Mouse (Mus musculus): ENCODE data around the gene Ntn1. TPM values are rescaled to one million over a fixed set of nuclear protein-coding genes. Genes with fewer than 3 reads are reported as not detected.
A peak's percentile ranks its signal among the peaks of the same experiment; 100 is the strongest.

The Ntn1 gene
- polyA plus RNA-seq, 1 experiment from 2014 or later = 3.2 TPM

DNA sequence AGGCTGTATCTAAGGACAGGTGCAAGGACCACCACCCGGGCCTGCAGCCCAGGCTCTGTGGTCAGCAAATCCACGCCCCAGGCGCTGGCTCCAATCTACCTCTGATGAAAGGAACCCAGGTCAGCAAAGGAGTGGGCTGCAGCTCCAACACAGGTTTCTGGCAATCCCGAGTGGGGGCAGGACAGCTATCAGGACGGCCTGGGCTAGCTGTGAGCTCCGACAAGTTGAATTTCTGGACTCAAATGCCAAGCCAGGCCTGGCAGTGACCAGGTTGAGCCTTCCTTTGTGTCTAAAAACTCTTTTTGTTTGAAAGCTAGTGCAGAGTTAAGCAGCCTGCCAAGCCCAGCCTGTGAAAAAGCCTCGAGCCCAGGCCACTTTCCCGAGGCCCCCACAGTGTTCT lies 43.7 kb downstream of the Ntn1 start:
- H3K36me3 ChIP-seq (ENCODE audit: insufficient read depth) = no peaks in the 10 kb centered on the region
- no peak overlapping the region for H3K9ac ChIP-seq
- no peak overlapping the region for H3K4me3 ChIP-seq (ENCODE audit: low read depth, low read length)
- H3K4me2 ChIP-seq = no peak overlapping the region
- no peaks in the 10 kb centered on the region for H3K27me3 ChIP-seq (ENCODE audit: insufficient read depth, low read length)
- no peak overlapping the region for H3K27ac ChIP-seq (ENCODE audit: low read depth)
- no peak for DNase-seq
- no peak for ATAC-seq (ENCODE audit: insufficient read depth)
- H3K4me1 ChIP-seq (ENCODE audit: insufficient read depth) = 0 out of 2 replicates have a peak, but pooled peaks cover 2% of the 10 kb centered on the region
- TF ChIP-seq CTCF (IDR thresholded peaks at IDR 0.05; ENCODE audit: low read depth) = no peak
- 78% methylated on average over 8 of the region's 8 CpGs for WGBS
- no peaks in the 10 kb centered on the region for H3K9me3 ChIP-seq (ENCODE audit: low read depth, low read length)

DNA sequence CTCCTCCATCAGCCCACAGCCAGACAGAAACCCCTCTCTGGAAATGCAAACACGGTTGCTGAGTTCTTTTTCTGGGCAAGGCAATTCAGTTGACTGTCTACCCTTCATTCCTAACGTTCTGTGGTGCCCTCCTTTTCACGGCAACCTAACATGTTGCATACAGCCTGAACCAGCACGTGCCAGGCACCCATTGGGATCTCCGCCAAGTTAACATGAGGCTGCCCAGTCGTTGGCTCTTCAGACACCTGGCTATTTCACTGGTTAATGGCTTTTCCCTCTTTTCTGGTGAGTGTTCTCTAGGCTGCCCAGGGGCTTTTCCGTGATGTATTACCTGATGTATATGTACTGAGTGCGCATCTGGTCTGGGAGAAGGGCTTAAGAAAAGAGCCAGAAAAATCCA lies 45.1 kb downstream of the Ntn1 start:
- ATAC-seq (ENCODE audit: insufficient read depth) (no peak), DNase-seq (no peak)
- H3K4me1 ChIP-seq (ENCODE audit: insufficient read depth) = no peaks in the 10 kb centered on the region
- H3K27me3 ChIP-seq (ENCODE audit: insufficient read depth, low read length) = no peaks in the 10 kb centered on the region
- H3K36me3 ChIP-seq (ENCODE audit: insufficient read depth) = no peaks in the 10 kb centered on the region
- H3K4me2 ChIP-seq = no peak overlapping the region
- no peak for TF ChIP-seq CTCF (IDR thresholded peaks at IDR 0.05; ENCODE audit: low read depth)
- H3K9ac ChIP-seq = no peak overlapping the region
- no peak overlapping the region for H3K4me3 ChIP-seq (ENCODE audit: low read depth, low read length)
- H3K9me3 ChIP-seq (ENCODE audit: low read depth, low read length) = no peaks in the 10 kb centered on the region
- 63% methylated on average over 8 of the region's 8 CpGs for WGBS
- no peak overlapping the region for H3K27ac ChIP-seq (ENCODE audit: low read depth)

DNA sequence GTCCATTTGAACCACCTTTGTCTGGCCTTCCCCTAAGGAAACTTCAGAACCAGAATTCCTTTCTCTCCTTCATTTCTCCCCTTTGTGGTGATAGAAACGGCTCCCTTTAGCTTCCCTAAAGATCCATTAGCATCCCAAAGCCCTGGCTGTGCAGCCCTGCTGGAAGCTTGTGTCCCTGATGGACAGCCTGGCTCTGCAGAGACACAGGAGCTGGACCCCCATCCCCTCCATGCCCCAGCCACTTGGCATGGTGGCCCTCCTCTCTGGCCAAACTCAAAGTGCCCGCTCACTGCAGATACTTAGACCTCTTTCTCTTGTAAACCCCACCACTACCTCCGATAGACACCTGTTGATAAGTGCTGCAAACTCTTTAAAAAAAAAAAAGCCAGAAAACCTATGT lies 45.8 kb downstream of the Ntn1 start:
- 76% methylated on average over 3 of the region's 3 CpGs for WGBS
- Histone ChIP-seq H3K4me3 (ENCODE audit: low read depth, low read length) (no peak overlapping the region), H3K4me1 (ENCODE audit: insufficient read depth) (no peaks in the 10 kb centered on the region), H3K4me2 (no peak overlapping the region), H3K9me3 (ENCODE audit: low read depth, low read length) (no peaks in the 10 kb centered on the region), H3K27ac (ENCODE audit: low read depth) (no peak overlapping the region), H3K9ac (no peak overlapping the region), H3K27me3 (ENCODE audit: insufficient read depth, low read length) (no peaks in the 10 kb centered on the region), H3K36me3 (ENCODE audit: insufficient read depth) (no peaks in the 10 kb centered on the region)
- TF ChIP-seq CTCF (IDR thresholded peaks at IDR 0.05; ENCODE audit: low read depth) = no peak
- ATAC-seq (ENCODE audit: insufficient read depth) (no peak), DNase-seq (no peak)

DNA sequence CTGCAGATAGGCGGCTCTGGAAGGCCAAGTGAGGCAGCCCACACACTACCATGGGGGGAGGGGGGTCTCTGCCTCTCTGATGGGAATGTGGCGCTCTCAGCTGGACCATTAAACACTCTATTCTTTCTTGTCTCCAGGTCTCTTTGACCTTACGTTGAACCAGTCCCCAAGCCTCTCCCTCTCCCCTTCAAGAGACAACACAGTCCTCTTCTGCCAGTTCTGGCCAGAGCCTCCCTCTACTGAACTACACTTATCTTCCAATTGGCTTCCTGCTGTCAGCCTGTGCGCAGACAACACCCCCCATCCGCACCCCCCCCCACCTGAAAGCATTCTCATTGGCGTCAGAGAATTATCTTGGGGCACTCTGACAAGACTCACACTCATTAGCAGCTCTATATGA lies 48.4 kb downstream of the Ntn1 start:
- Histone ChIP-seq H3K27me3 (ENCODE audit: insufficient read depth, low read length) (no peaks in the 10 kb centered on the region), H3K4me3 (ENCODE audit: low read depth, low read length) (no peak overlapping the region), H3K4me1 (ENCODE audit: insufficient read depth) (no peaks in the 10 kb centered on the region), H3K36me3 (ENCODE audit: insufficient read depth) (no peaks in the 10 kb centered on the region), H3K27ac (ENCODE audit: low read depth) (no peak overlapping the region), H3K9me3 (ENCODE audit: low read depth, low read length) (0 out of 2 replicates have a peak, but pooled peaks cover 3% of the 10 kb centered on the region), H3K9ac (no peak overlapping the region), H3K4me2 (no peak overlapping the region)
- DNase-seq (peak; percentile 19), ATAC-seq (ENCODE audit: insufficient read depth) (peak; percentile 52; the same call in 1 of the 2 replicates)
- no peak for TF ChIP-seq CTCF (IDR thresholded peaks at IDR 0.05; ENCODE audit: low read depth)
- 36% methylated on average over 6 of the region's 6 CpGs for WGBS

DNA sequence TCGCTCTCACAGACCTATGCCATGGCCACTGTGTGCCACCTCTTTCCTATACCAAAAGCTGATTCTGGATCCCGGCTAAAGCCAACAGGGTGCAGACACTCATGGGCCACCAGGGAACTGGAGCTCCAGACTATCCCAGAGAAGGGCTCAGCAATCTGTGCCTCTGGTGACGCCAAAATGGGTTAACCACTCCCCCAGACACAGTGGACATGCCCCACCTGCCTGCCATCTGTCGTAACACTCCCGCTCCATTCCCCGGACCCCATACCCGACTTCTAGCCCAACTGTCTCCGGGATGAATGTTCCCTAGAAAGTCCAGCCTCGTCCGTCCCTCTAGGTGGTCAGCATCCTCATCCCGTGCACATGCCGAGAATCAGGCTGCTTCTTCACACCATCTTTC lies 51.8 kb downstream of the Ntn1 start:
- Histone ChIP-seq H3K4me2 (no peak overlapping the region), H3K27me3 (ENCODE audit: insufficient read depth, low read length) (no peaks in the 10 kb centered on the region), H3K4me3 (ENCODE audit: low read depth, low read length) (no peak overlapping the region), H3K36me3 (ENCODE audit: insufficient read depth) (no peaks in the 10 kb centered on the region), H3K9me3 (ENCODE audit: low read depth, low read length) (0 out of 2 replicates have a peak, but pooled peaks cover 3% of the 10 kb centered on the region), H3K27ac (ENCODE audit: low read depth) (no peak overlapping the region), H3K9ac (no peak overlapping the region), H3K4me1 (ENCODE audit: insufficient read depth) (no peaks in the 10 kb centered on the region)
- DNase-seq (no peak), ATAC-seq (ENCODE audit: insufficient read depth) (no peak)
- TF ChIP-seq CTCF (IDR thresholded peaks at IDR 0.05; ENCODE audit: low read depth) = no peak
- 86% methylated on average over 12 of the region's 12 CpGs for WGBS

DNA sequence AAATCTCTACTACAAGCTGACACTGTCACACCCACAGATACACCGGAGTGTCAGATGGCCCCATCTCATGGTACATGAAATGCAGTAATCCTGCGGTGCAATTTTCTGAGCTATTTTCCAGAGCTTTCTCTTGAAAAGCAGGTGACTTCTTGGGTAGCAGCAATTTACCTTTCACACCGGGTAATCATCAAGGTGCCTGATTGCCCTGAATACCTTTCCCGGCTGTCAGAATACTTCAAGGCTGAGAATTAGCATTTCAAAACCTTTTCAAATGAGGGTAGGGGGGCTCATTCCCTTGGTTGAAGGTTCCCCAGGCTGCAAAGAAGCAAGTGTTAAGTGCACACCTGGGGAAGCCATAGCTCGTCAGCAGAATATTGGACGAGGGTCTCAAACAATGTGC lies 52.5 kb downstream of the Ntn1 start:
- H3K36me3 ChIP-seq (ENCODE audit: insufficient read depth) = no peaks in the 10 kb centered on the region
- no peaks in the 10 kb centered on the region for H3K4me1 ChIP-seq (ENCODE audit: insufficient read depth)
- H3K9ac ChIP-seq = no peak overlapping the region
- no peak for TF ChIP-seq CTCF (IDR thresholded peaks at IDR 0.05; ENCODE audit: low read depth)
- WGBS = 53% methylated on average over 6 of the region's 6 CpGs
- H3K9me3 ChIP-seq (ENCODE audit: low read depth, low read length) = 0 out of 2 replicates have a peak, but pooled peaks cover 3% of the 10 kb centered on the region
- ATAC-seq (ENCODE audit: insufficient read depth) (no peak), DNase-seq (no peak)
- no peak overlapping the region for H3K4me2 ChIP-seq
- H3K27me3 ChIP-seq (ENCODE audit: insufficient read depth, low read length) = no peaks in the 10 kb centered on the region
- no peak overlapping the region for H3K4me3 ChIP-seq (ENCODE audit: low read depth, low read length)
- H3K27ac ChIP-seq (ENCODE audit: low read depth) = no peak overlapping the region

- 57% methylated on average over 5 of the region's 5 CpGs for WGBS
- DNase-seq = no peak
- no peak overlapping the region for H3K27ac ChIP-seq (ENCODE audit: low read depth)
Measured at GRCm38 (mm10) chr11:68347508-68347907, 53.1 kb downstream of the Ntn1 start.

GRCm38 (mm10) chr11:68346099-68346498 lies 54.5 kb downstream of the Ntn1 start:
- peak; percentile 15 for DNase-seq
- Histone ChIP-seq H3K4me3 (ENCODE audit: low read depth, low read length) (no peak overlapping the region), H3K4me1 (ENCODE audit: insufficient read depth) (peaks cover 9% of the 10 kb centered on the region; the same call in 1 of the 2 replicates), H3K4me2 (no peak overlapping the region), H3K36me3 (ENCODE audit: insufficient read depth) (no peaks in the 10 kb centered on the region), H3K9ac (no peak overlapping the region), H3K27ac (ENCODE audit: low read depth) (no peak overlapping the region), H3K27me3 (ENCODE audit: insufficient read depth, low read length) (no peaks in the 10 kb centered on the region), H3K9me3 (ENCODE audit: low read depth, low read length) (0 out of 2 replicates have a peak, but pooled peaks cover 3% of the 10 kb centered on the region)
- TF ChIP-seq CTCF (IDR thresholded peaks at IDR 0.05; ENCODE audit: low read depth) = no peak
- 75% methylated on average over 5 of the region's 5 CpGs for WGBS
- ATAC-seq (ENCODE audit: insufficient read depth) = no peak

More at GRCm38 (mm10) chr11:68347508-68347907, 53.1 kb downstream of the Ntn1 start:
- Histone ChIP-seq H3K9me3 (ENCODE audit: low read depth, low read length) (0 out of 2 replicates have a peak, but pooled peaks cover 3% of the 10 kb centered on the region), H3K4me3 (ENCODE audit: low read depth, low read length) (no peak overlapping the region), H3K9ac (no peak overlapping the region), H3K4me1 (ENCODE audit: insufficient read depth) (no peaks in the 10 kb centered on the region), H3K36me3 (ENCODE audit: insufficient read depth) (no peaks in the 10 kb centered on the region), H3K4me2 (no peak overlapping the region), H3K27me3 (ENCODE audit: insufficient read depth, low read length) (no peaks in the 10 kb centered on the region)
- no peak for ATAC-seq (ENCODE audit: insufficient read depth)
- TF ChIP-seq CTCF (IDR thresholded peaks at IDR 0.05; ENCODE audit: low read depth) = no peak

All from lung, embryonic 14.5 days (tissue).